Mouse (Mus musculus) lung, embryonic 14.5 days (tissue): ENCODE measurements around the gene Tle3. TPM values are rescaled to one million over a fixed set of nuclear protein-coding genes. Genes with fewer than 3 reads are reported as not detected.

Experiments used
- ATAC-seq: fragments of 200-750 bp; cut with Nextera tagmentation; 2 replicates; pipeline ENCODE4 v1.8.0; 2017; ENCODE audit warnings: mild to moderate bottlenecking, moderate TSS enrichment, moderate library complexity; ENCODE audit not compliant: insufficient read depth
- DNase-seq: peaks from one replicate; pipeline ENCODE4 v3.0.0-alpha.2; 2015
- H3K27ac ChIP-seq: fragments of 300-500 bp; sonication (generic); 2 replicates; pipeline ENCODE4 v1.5.1; 2014; ENCODE audit warnings: low read depth, mild to moderate bottlenecking, moderate library complexity
- H3K27me3 ChIP-seq: fragments of 300-500 bp; sonication (generic); 2 replicates; pipeline ENCODE4 v1.6.1; 2014; ENCODE audit warnings: low read length, control low read depth; ENCODE audit not compliant: insufficient read depth
- H3K36me3 ChIP-seq: fragments of 300-500 bp; sonication (generic); 2 replicates; pipeline ENCODE4 v1.6.1; 2014; ENCODE audit warnings: control low read depth; ENCODE audit not compliant: insufficient read depth
- H3K4me1 ChIP-seq: fragments of 300-500 bp; sonication (generic); 2 replicates; pipeline ENCODE4 v1.6.1; 2014; ENCODE audit warnings: antibody characterized with exemption, control low read depth; ENCODE audit not compliant: insufficient read depth
- H3K4me2 ChIP-seq: fragments of 300-500 bp; sonication (generic); 2 replicates; pipeline ENCODE4 v1.6.1; 2014; ENCODE audit warnings: mild to moderate bottlenecking
- H3K4me3 ChIP-seq: fragments of 300-500 bp; sonication (generic); 2 replicates; pipeline ENCODE4 v1.5.1; 2014; ENCODE audit warnings: low read depth, low read length
- H3K9ac ChIP-seq: fragments of 300-500 bp; sonication (generic); 2 replicates; pipeline ENCODE4 v1.6.1; 2014
- H3K9me3 ChIP-seq: fragments of 300-500 bp; sonication (generic); 2 replicates; pipeline ENCODE4 v1.6.1; 2016; ENCODE audit warnings: low read depth, low read length, control low read depth
- CTCF ChIP-seq: IDR thresholded peaks from 2 replicates; pipeline ENCODE4 v1.5.1; 2016; ENCODE audit warnings: antibody characterized with exemption, low read depth
- WGBS: fragments of 180-500 bp; shearing (Covaris S2); extraction: QIAGEN DNeasy Blood & Tissue Kit; methylation state at CpG from one replicate; pipeline ENCODE4 v1.1.7; 2014; 5-methylcytosine and 5-hydroxymethylcytosine counted together
- polyA plus RNA-seq: library from polyadenylated mRNA; unstranded; fragments of >200 nt; fragmentation: Nextera tagmentation; extraction: Ambion mirVana; gene quantifications from 2 replicates; pipeline ENCODE4 v1.2.1, GENCODE M21; 2014

The Tle3 gene
- polyA plus RNA-seq, 1 experiment from 2014 or later = 32.5 TPM

- Histone ChIP-seq H3K9ac (no peak overlapping the region), H3K36me3 (no peaks in the 10 kb centered on the region), H3K4me2 (no peak overlapping the region), H3K4me1 (peaks cover 9% of the 10 kb centered on the region), H3K9me3 (no peaks in the 10 kb centered on the region), H3K27me3 (peaks cover 46% of the 10 kb centered on the region), H3K4me3 (no peak overlapping the region), H3K27ac (no peak overlapping the region)
- no peak for TF ChIP-seq CTCF
- ATAC-seq (no peak), DNase-seq (no peak)
- 82% methylated on average over 5 of the region's 5 CpGs for WGBS
Observed at GRCm38 (mm10) chr9:61328173-61328572, 44.0 kb upstream of the Tle3 start.

- ATAC-seq = no peak
Observed at GRCm38 (mm10) chr9:61330747-61331146, 41.4 kb upstream of the Tle3 start.

GRCm38 (mm10) chr9:61332226-61332936, 39.8 kb upstream of the Tle3 start:
- Histone ChIP-seq H3K36me3 (no peaks in the 10 kb centered on the region), H3K4me2 (no peak overlapping the region), H3K27me3 (peaks cover 22% of the 10 kb centered on the region), H3K4me1 (peaks cover 5% of the 10 kb centered on the region; the same call in 1 of the 2 replicates), H3K9me3 (no peaks in the 10 kb centered on the region), H3K4me3 (no peak overlapping the region), H3K27ac (no peak overlapping the region), H3K9ac (no peak overlapping the region)
- 88% methylated on average over 7 of the region's 7 CpGs for WGBS
- no peak for TF ChIP-seq CTCF
- DNase-seq = no peak
- no peak for ATAC-seq

More at GRCm38 (mm10) chr9:61330747-61331146, 41.4 kb upstream of the Tle3 start:
- Histone ChIP-seq H3K4me2 (no peak overlapping the region), H3K4me3 (no peak overlapping the region), H3K9me3 (no peaks in the 10 kb centered on the region), H3K36me3 (no peaks in the 10 kb centered on the region), H3K4me1 (peaks cover 2% of the 10 kb centered on the region), H3K9ac (no peak overlapping the region), H3K27me3 (peaks cover 33% of the 10 kb centered on the region), H3K27ac (no peak overlapping the region)
- TF ChIP-seq CTCF = no peak
- no peak for DNase-seq
- WGBS = 85% methylated on average over 9 of the region's 9 CpGs

- Histone ChIP-seq H3K27ac (no peak overlapping the region), H3K9me3 (no peaks in the 10 kb centered on the region), H3K36me3 (no peaks in the 10 kb centered on the region), H3K4me1 (peaks cover 14% of the 10 kb centered on the region), H3K27me3 (peaks cover 27% of the 10 kb centered on the region), H3K4me2 (no peak overlapping the region), H3K9ac (no peak overlapping the region), H3K4me3 (no peak overlapping the region)
- TF ChIP-seq CTCF = no peak
- ATAC-seq (no peak), DNase-seq (no peak)
Observed at GRCm38 (mm10) chr9:61336179-61336578, 36.0 kb upstream of the Tle3 start.

- H3K4me3 ChIP-seq = no peak overlapping the region
- peaks cover 34% of the 10 kb centered on the region for H3K27me3 ChIP-seq
- no peak overlapping the region for H3K27ac ChIP-seq
- H3K9ac ChIP-seq = no peak overlapping the region
- peak; percentile 91 for DNase-seq
- H3K36me3 ChIP-seq = no peaks in the 10 kb centered on the region
- no peaks in the 10 kb centered on the region for H3K9me3 ChIP-seq
- peak; percentile 90 for ATAC-seq
- no peak for TF ChIP-seq CTCF
- H3K4me1 ChIP-seq = peaks cover 14% of the 10 kb centered on the region
- 22% methylated on average over 17 of the region's 17 CpGs for WGBS
- H3K4me2 ChIP-seq = peak overlapping the region; percentile 27; the same call in 1 of the 2 replicates
Observed at GRCm38 (mm10) chr9:61336591-61337587, 35.3 kb upstream of the Tle3 start.

- WGBS = 10% methylated on average over 9 of the region's 9 CpGs
- peaks cover 37% of the 10 kb centered on the region for H3K27me3 ChIP-seq
- no peak; the same call in 1 of the 2 replicates for ATAC-seq
- H3K4me3 ChIP-seq = no peak overlapping the region
- TF ChIP-seq CTCF = no peak
- no peak overlapping the region for H3K9ac ChIP-seq
- peak; percentile 77 for DNase-seq
- H3K27ac ChIP-seq = no peak overlapping the region
- peaks cover 14% of the 10 kb centered on the region for H3K4me1 ChIP-seq
- no peaks in the 10 kb centered on the region for H3K36me3 ChIP-seq
- no peaks in the 10 kb centered on the region for H3K9me3 ChIP-seq
- peak overlapping the region; percentile 27; the same call in 1 of the 2 replicates for H3K4me2 ChIP-seq
Observed at GRCm38 (mm10) chr9:61337665-61338064, 34.5 kb upstream of the Tle3 start.

- no peaks in the 10 kb centered on the region for H3K9me3 ChIP-seq
- H3K36me3 ChIP-seq = no peaks in the 10 kb centered on the region
- H3K27me3 ChIP-seq = peaks cover 47% of the 10 kb centered on the region
- no peak overlapping the region for H3K27ac ChIP-seq
- H3K4me3 ChIP-seq = no peak overlapping the region
- no peak overlapping the region for H3K4me2 ChIP-seq
- ATAC-seq (peak; percentile 22; the same call in 1 of the 2 replicates), DNase-seq (peak; percentile 74)
- H3K9ac ChIP-seq = no peak overlapping the region
- WGBS = 42% methylated on average over 6 of the region's 6 CpGs
- H3K4me1 ChIP-seq = peaks cover 14% of the 10 kb centered on the region
- no peak for TF ChIP-seq CTCF
Observed at GRCm38 (mm10) chr9:61339311-61339710, 32.9 kb upstream of the Tle3 start.
